Mouse (Mus musculus): Measurements from ENCODE around the gene St8sia1.
A peak's percentile ranks its signal among the peaks of the same experiment; 100 is the strongest.

Gene St8sia1

GRCm38 (mm10) chr6:142859946-142860345, 104.3 kb downstream of the St8sia1 start:
- no peak for DNase-seq

- DNase-seq = peak; percentile 24
Observed at GRCm38 (mm10) chr6:142858937-142859336, 105.3 kb downstream of the St8sia1 start.

GRCm38 (mm10) chr6:142856258-142856874, 107.9 kb downstream of the St8sia1 start:
- no peak for DNase-seq

GRCm38 (mm10) chr6:142855761-142856160, 108.5 kb downstream of the St8sia1 start:
- no peak for DNase-seq

- peak; percentile 21 for DNase-seq
Observed at GRCm38 (mm10) chr6:142852419-142853377, 111.6 kb downstream of the St8sia1 start.

- DNase-seq = no peak
Observed at GRCm38 (mm10) chr6:142850436-142850835, 113.8 kb downstream of the St8sia1 start.

- DNase-seq = no peak
Observed at GRCm38 (mm10) chr6:142849326-142849725, 114.9 kb downstream of the St8sia1 start.

- DNase-seq = no peak
Observed at GRCm38 (mm10) chr6:142847914-142848674, 116.2 kb downstream of the St8sia1 start.

- no peak for DNase-seq
Observed at GRCm38 (mm10) chr6:142846855-142847254, 117.4 kb downstream of the St8sia1 start.

GRCm38 (mm10) chr6:142845066-142845465, 119.2 kb downstream of the St8sia1 start:
- no peak for DNase-seq

GRCm38 (mm10) chr6:142844061-142844460, 120.2 kb downstream of the St8sia1 start:
- DNase-seq = no peak

- no peak for DNase-seq
Observed at GRCm38 (mm10) chr6:142838501-142838900, 125.8 kb downstream of the St8sia1 start.

- no peak for DNase-seq
Observed at GRCm38 (mm10) chr6:142837326-142837725, 126.9 kb downstream of the St8sia1 start.

GRCm38 (mm10) chr6:142835726-142836125, 128.5 kb downstream of the St8sia1 start:
- no peak for DNase-seq

- DNase-seq = no peak
Observed at GRCm38 (mm10) chr6:142834911-142835310, 129.3 kb downstream of the St8sia1 start.

- no peak for DNase-seq
Observed at GRCm38 (mm10) chr6:142831706-142832105, 132.5 kb downstream of the St8sia1 start.

GRCm38 (mm10) chr6:142831243-142831642, 133.0 kb downstream of the St8sia1 start:
- no peak for DNase-seq

GRCm38 (mm10) chr6:142830221-142830620, 134.0 kb downstream of the St8sia1 start:
- peak; percentile 18 for DNase-seq

GRCm38 (mm10) chr6:142825449-142825848, 138.8 kb downstream of the St8sia1 start:
- no peak for DNase-seq

- no peak for DNase-seq
Observed at GRCm38 (mm10) chr6:142823008-142823787, 141.1 kb downstream of the St8sia1 start.

GRCm38 (mm10) chr6:142818306-142818705, 145.9 kb downstream of the St8sia1 start:
- DNase-seq = no peak

GRCm38 (mm10) chr6:142815513-142815912, 148.7 kb downstream of the St8sia1 start:
- DNase-seq = no peak
